Mouse (Mus musculus) cerebellum, postnatal 10 days (tissue): ENCODE data around the gene Def6.
A peak's percentile ranks its signal among the peaks of the same experiment; 100 is the strongest.

Source experiments
- DNase-seq, 2 experiments: peaks; one replicate each; pipeline ENCODE4 v3.0.0; 2021; ENCODE audit warnings: mixed read lengths in 2 of 2

Gene Def6

DNA sequence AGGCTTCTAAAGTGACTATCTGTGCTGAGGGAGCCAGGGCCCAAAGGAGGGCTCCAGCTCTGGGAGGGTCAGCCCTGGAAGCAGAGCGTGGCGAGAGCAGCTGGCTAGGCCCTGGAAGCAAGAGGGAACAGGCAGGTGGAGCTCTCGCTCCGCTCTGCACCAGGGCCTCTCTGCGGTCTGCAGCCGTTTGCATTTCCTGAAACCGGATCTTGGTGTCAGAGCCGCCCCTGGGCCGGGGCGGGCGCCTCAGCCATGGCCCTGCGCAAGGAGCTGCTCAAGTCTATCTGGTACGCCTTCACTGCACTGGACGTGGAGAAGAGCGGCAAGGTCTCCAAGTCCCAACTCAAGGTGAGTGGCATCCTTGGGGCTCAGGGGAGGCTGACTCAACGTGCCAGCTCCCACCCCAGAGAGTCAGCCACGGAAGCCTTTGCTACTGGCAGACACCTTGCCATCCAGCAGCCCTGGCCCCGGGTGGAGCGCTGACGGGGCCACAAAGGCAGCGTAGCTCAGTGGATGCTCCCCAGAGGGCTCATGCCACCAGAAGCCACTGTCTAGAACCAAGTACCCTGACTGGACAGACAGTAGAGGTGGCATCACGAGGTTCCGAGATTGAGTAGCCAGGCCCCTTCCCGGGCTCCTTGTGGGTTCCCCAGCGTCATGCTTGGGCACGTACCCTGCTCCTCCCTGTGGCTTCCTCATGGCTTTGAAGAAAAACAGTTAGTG, at the start of gene Def6:
Def6 (plus strand) TSS at position 188 of the 723 bp plus-strand sequence.
- DNase-seq = peak; percentile 71 to 79

DNA sequence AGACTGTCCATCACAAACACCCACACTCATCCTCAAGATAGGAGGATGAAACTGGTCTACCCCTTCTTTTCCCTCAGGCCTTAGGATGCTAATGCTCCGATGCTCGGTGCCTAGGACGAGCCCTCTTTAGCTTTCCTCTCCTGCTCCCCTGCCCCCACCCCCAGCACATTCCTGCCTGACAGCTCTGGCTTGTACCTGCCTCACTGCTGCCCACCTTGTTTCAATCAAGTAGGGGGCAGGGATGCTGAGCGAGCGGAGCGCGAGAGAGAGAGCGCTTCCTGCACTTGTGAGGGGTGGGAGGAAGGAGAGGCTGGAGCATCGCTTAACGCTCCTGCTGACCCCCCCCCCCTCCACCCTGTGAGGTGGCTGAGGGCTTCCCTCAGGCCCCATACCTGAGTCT, 47.2 kb upstream of the Def6 start:
- DNase-seq = no peak

DNA sequence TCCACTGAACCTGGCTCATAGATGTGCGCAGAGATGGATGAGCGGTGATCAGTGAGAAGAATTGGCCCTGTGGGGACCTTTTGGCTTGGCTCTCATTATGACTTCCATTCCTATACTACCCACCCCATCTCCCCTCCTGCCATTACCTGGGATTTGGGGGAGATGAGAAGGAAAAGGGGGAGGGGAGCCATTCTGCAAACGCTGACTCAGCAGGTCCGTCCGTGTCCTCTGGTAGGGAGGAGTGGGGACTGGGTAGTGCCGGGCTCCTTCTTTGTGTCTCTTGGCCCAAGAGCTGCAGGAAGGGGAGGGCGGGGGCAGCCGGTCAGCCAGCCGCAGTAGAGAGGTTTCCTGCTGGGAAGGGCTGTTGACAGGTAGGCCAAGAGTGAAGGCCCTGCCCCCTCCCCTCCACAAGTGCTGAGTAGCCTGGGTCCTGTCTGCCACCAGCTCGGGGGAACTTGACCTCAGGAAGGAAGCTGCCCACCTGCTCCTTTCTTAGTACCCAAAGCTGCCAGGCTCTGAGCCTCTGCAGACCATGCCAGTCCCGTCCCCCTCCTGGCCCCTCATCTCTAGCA, 46.2 kb upstream of the Def6 start:
- peak in 1 of 2 experiments; percentile 34 for DNase-seq

DNA sequence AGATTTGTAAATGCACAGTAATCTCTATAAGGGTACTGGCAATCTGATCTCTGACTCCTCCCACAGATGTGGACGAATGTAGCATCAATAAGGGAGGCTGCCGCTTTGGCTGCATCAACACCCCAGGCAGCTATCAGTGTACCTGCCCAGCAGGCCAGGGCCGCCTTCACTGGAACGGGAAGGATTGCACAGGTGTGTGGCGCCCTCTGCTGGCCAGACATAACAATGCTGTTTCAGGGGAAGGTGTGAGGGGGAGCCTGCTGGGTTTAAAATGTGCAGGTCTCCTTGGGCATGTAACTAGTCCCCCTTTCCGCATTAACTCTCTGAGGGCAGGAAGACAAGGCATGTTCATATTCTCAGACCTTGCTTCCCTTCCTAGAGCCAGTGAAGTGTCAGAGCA, 43.9 kb upstream of the Def6 start:
- peak; percentile 91 to 93 for DNase-seq

DNA sequence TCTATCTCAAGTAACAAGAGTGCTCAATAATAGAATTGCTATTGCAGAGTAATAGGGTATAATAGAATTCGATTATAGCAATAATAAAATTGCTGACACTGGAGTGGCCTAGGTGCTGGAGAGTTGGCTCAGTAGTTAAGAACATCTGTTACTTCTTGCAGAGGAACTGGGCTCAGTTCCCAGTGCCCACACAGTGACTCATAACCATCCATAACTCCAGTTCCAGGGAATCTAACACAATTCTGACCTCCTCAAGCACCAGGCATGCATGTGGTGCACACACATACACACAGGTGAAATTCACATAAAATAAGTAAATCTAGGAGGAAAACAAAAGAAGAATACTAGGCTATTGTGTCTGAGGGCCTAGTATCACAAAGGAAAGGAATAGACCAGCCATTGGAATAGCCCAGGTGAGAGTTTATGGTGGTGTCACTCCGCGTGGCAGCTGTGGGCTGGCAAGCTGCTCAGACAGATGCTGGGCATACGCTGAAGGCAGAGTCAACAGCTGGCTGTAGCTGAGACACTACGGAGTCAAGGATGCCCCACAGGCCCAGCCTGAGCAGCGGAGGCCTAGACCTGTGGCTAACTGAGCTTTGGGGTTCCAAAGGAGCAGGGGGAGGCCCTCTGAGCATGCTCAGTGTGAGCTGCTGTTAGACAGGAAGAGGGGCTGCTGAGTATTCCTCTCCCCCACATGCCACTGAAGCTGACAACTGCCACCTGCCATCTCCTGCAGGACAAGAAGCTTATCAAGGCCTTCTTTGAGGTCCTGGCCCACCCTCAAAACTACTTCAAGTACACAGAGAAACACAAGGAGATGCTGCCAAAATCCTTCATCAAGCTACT, 36.9 kb upstream of the Def6 start:
- DNase-seq = no peak

DNA sequence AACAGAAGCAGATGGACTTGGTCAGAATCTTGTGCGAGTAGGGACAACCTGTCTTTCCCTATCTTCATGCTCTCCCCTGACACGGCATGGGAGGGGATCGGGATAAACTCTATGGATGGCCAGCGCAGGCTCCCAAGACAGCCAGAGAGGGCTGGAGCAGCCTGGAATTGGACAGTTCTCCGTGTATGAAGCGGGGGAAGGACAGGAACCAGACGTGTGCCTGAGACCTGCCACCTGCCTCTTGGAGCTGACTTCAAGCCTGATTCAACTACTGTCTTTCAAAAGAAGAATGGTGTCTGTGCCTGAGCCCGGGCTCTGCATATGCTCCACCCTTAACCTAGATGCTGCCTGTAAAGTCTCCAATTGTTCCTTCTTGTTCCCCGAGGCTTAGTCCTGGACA, 34.9 kb upstream of the Def6 start:
- no peak for DNase-seq

DNA sequence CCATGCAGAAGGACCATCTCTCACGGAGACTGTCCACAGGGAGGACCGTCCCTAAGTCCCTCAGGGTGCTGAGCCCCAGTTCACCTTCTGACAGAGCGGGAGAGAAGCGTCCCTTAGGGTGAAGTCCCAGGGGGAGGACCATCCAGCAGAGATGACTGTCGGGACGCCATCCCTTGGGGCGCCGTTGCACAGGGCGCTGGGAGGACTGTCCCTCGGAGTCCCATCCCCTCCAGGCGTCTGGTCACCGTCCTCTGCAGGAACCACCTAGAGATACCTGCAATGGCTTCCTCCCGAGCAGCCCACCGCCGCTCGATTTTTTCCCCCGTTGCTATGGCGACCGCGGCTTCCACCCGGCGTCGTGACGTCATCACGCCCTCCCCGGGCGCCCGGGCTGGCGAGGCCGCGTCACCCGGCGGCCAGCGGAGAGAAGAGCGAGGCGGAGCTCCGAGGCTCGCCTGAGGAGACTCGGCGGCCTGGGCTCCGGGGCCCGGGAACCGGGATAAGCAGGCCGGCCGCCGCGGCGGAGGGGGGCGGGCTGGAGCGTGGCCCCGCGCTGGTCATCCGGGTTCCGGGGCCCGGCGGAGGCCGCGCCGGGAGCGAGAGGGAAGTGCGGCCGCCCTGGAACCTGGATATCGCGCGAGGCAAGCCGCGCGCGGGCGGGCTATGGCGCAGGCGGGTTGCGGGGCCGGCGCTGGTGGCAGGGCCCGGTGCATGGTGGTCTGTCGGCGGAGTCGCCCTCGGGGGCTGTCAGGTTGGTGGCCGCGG, 30.6 kb upstream of the Def6 start, which contains the start of gene Zfp523:
Zfp523 (plus strand) TSS at position 355 of the 765 bp plus-strand sequence.
- DNase-seq = peak; percentile 98

DNA sequence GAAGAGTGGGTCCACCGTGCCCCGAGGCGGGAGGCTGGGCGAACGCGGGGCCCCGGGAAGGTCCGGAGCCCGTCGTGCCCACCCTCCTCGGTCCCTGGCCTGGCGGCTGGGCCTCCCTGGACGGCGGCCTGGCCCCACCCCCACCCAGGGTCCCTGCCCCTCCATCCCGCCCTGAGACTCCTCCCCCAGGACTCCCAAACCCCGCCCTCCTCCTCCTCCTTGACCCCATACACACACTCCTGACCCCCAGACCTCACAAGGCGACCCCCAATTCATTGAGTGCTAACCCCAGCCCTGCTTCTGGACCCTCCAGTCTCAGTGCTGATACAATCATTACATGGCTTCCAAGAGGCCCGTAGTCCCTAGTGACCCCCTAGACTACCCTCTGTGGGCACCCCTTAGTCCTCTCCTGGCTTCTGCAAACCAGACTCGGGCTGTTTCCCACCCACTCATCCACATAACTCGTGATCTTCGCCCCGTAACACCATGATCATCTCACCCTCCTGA, 30.0 kb upstream of the Def6 start:
- DNase-seq = peak; percentile 81 to 82

DNA sequence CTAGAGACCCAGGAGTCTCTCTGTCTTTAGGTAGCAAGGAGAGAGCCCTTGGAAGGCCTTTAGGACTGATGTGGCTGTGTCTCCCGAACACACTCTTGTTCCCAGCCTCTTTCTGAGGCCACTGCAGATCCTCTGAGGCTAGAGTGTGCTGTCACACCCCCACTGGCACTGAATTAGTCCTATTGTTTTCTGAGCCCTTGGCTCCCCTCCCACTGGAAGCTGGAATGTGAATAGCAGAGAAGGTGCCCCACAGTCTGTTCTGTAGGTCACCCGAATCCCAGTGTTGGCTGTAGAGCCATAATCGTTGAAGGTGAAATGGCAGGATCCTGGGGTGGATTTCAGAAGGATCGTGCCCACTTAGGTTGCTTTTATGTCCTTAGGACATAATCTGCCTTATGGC, 27.2 kb upstream of the Def6 start:
- DNase-seq = no peak

DNA sequence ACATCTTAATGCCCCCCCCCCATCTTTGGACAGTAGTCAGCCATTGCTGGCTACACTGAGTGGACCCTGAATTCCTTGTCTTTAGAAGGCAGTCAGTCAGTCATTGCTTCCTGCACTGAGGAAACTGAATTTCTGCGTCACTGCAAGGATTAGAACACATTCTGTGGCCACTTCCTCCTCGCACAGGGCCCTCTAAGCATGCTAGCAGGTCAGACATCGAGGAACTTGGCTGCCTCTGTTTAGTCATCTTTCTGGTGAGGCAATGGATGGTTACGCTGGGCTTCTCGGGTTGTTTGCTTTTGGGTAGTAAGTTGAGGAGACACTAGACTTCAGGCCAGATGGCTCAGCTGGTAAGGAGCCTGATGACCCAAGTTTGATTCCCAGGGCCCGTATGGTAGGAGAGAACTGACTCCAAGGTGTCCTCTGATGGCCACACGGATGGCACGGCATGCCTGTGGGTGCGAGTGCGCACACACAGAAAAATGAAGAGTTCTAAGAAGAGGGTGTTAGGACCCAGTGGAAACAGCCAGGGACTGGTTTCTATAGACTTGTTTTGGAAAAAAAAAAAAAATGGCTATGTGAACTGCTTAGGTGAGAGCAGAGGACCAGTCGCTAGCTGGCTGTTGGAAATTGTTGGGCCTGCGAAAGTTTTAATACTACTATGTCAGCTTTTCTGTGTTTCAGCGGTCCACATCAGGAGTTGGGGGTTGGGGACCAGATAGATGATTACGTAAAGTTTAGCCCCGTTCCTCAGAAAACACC, 26.6 kb upstream of the Def6 start:
- no peak for DNase-seq

DNA sequence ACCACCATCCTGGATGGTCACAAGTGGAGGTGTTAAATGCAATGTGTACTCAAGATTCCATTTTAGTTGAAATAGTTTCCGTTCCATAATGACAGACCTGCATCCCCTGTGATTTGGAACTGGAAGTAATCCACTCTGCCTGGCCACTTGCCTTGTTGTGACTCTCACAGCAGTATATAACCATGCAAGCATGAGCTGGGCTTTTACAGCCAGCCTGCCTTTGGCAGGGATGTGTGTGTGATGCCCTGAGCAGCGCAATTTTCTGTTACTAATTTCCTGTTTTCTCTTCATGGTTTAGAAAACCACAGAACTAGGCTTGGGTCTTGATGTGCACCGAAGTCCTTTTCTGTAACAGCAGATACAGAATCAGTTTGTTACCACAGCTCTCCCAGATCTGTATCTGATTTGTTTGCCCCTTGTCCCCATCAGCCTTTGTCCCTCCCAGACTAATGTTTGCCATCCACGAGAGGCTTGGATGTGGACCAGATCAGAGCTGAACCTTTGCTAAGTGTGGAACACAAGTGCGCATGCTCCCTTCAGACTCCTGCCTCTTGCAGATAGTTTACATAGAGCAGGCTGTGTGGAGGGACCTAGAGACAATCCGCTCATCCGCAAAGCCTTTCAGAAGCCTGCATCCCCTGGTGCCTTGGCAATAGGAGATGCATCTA, 22.5 kb upstream of the Def6 start:
- DNase-seq = peak; percentile 77 to 79

DNA sequence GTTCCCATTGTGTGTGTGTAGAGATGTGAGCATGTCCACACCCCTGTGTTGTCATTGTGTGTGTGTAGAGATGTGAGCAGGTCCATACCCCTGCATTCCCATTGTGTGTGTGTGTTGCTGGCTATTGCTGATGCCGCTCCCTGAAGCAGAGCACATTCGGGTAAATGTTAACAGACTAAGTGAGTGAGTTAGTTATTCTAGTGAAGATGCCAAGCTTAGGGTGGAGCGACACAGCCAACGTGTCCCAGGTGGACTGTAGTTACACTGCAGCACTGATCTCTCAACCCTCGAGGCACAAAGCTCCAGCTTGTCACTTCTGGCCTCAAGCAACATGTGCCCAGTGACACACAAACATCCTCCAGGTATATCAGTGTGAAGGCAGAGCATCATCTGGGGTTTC, 19.3 kb upstream of the Def6 start:
- DNase-seq = no peak

DNA sequence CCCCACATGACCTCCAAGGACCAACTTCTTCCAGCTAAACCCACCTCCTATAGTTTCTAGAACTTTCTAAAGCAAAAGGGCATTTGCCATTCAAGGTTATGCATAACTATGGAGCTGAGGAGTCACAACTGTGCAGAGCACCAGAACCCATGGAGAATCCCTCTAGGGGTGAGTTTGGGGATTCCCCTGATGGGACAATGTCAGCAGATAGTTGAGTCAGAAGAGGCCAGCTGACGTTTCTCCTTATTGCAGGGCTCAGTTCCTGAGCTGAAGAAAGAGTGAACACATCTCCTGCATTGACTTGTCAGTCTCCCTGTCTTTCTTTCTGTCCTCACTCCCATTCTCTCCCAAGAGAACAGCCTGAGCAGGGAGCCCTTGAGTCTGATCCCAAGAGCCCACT, 14.8 kb upstream of the Def6 start:
- DNase-seq = no peak

DNA sequence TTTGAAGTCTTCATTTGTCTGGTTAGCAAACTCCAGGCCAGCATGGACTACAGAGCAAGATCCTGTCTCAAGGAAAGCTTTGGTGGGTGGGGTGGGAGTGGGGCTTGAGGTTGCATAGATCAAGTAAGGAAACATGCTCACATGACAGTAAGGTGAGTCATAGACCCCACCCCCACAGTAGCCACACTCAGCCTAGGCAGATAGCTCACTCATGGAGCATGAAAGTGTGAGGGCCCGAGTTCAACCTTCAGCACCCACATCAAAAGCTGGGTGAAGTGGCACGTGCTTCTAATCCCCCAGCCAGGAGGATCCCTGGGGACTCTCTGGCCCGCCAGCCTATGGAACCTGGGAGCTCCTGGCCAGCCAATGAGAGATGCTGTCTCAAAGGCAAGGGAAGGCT, 14.0 kb upstream of the Def6 start:
- no peak for DNase-seq

DNA sequence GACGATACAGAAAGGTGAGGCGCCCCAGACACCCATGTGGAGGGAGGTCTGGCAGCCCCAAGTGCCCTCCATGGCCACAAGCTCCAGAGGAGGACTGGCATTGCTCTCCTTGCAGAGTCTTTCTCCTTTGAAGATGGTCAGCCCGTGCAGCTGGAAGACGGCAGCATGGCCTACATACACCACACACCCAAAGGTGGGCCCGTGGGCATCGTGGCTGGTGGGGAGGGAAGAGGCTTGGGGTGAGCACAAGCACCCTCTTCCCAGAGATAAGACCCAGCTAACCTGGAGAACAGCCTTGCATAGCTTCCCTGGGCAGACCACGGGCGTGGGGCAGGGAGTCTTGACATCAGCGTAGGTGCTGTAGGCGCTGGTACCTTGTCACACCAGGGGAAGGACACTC, 12.5 kb upstream of the Def6 start:
- no peak for DNase-seq

DNA sequence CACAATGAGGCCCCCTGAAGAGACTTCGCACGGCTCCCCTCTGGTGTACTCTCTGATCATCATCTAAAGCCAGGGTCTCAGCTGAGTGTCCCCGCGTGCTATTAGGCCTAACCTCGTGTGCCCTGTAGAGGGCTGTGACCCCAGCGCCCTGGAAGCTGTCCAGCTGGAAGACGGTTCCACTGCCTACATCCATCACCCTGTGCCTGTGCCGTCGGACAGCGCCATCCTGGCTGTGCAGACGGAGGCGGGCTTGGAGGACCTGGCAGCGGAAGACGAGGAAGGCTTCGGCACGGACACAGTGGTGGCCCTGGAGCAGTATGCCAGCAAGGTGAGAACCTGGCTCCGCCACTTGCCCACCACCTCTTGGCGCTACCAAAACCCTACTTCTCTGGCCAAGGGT, 9.9 kb upstream of the Def6 start:
- peak; percentile 46 to 49 for DNase-seq

DNA sequence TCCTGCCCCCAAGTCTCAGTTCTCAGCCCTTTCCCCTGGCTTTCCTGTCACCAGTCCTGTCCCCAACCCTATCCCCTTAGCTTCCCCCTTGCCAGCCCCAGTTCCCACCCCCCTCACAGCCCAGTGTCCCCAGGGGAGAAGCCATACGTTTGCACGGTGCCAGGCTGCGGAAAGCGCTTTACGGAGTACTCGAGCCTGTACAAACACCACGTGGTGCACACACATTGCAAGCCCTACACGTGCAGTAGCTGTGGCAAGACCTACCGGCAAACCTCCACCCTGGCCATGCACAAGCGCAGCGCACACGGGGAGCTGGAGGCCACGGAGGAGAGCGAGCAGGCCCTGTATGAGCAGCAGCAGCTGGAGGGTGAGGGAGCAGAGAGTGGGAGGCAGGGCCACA, 5.6 kb upstream of the Def6 start:
- DNase-seq = no peak

DNA sequence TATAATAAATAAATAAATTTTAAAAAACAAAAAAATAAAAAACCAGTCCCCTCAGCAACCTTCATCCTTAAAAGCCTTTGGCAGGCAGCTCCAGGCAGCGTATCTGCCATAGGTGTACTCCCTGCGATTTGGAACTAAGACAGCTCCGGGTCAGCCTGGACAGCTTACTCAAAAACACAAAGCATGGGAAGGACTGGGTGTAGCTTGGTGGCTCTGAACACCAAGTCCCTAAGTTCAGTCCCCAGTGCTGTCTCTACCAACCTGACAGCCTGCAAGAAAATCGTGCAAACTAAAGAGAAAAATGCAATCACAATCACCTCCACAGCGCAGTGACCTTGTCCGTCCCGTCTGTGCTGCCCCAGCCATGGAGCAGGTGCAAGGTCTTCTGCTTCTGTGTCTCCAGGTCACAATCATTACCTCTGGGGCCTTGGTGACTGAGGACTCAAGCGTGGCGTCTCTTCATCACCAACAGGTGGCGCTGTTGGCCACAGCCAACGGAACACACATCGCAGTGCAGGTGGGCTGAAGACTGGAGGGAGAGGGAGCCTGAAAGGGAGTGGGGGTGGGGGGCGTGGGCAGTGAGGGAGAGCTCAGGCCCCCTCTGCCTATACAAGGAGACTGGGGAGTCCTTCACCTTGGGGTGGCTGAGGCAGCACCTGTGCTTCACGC, 3.4 kb upstream of the Def6 start:
- peak; percentile 75 to 81 for DNase-seq

DNA sequence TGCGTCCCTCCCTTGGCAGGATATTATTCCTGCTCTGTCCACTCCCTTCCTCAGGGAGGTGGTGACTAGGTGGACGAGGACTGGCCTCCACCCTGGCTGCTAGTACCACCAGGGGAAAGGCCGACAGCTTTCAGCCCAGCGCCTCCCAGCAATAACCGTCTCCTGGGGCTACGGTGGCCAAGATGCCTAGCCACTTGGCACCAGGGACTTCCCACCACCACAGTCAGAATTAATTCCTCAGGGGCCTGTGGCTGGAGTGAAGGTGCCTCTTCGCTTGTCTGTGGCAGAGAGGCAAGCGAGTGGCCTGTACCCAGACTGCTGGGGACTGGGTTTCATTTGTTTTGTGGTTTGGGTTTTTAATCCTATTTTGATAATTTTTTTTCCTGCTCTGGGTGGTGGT, 2.1 kb upstream of the Def6 start:
- DNase-seq = no peak

DNA sequence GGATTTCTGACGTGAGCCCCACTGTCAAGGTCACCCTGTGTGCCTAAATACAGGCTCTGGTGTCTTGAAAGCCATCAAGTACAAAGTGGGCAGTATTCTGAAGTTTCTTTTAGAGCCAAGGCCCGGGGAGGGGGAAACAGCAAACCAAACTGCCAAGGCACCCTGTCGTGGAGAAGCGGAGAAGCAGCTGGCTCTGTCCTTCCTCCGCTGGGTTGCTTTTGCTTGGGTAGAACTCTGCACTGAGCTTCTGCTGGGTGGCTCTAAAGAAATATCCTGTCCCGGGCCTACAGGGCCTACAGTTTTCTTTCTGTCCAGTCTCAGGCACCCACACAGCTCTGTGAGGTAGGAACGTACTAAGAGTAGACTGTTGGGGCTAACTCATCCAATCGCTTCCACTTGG, 486 bp upstream of the Def6 start:
- DNase-seq = no peak

DNA sequence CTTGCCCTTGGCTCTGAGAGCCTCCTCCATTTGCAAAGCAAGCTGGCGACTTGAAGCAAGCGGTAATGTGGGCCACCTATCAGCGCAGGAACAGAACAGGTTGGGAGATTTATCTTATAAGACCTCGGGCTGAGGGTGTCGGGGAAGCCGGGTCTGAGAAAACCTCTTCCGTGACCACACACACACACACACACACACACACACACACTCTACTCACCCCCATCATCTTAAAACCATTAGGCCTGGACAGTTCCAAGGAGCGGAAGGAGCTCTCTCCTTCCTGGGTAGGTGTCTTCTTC, 685 bp downstream of the Def6 start:
- DNase-seq = no peak
